Mouse (Mus musculus) forebrain, embryonic 11.5 days (tissue): Measurements from ENCODE around the gene Il18r1. TPM values are rescaled to one million over a fixed set of nuclear protein-coding genes. Genes with fewer than 3 reads are reported as not detected.

Source experiments
- ATAC-seq: fragments of 200-750 bp; cut with Nextera tagmentation; replicated peaks from 2 replicates; pipeline ENCODE4 v1.8.0; 2017; ENCODE audit warnings: moderate TSS enrichment; ENCODE audit not compliant: low FRiP score
- DNase-seq: peaks from one replicate; pipeline ENCODE4 v3.0.0-alpha.2; 2017; ENCODE audit warnings: low spot score
- H3K27ac ChIP-seq: fragments of 300-500 bp; sonication (generic); 2 replicates; pipeline ENCODE4 v1.5.1; 2014; ENCODE audit warnings: low read depth, low read length
- H3K27me3 ChIP-seq: fragments of 300-500 bp; sonication (generic); 2 replicates; pipeline ENCODE4 v1.6.1; 2014; ENCODE audit warnings: mild to moderate bottlenecking, low read length, mixed read lengths; ENCODE audit not compliant: control insufficient read depth, insufficient read depth
- H3K36me3 ChIP-seq: fragments of 300-500 bp; sonication (generic); 2 replicates; pipeline ENCODE4 v1.6.1; 2014; ENCODE audit warnings: mild to moderate bottlenecking, low read length, moderate library complexity, mixed read lengths; ENCODE audit not compliant: control insufficient read depth, insufficient read depth
- H3K4me1 ChIP-seq: fragments of 300-500 bp; sonication (generic); replicated peaks from 2 replicates; pipeline ENCODE4 v1.6.1; 2014; ENCODE audit warnings: low read length, mixed read lengths; ENCODE audit not compliant: control insufficient read depth, insufficient read depth
- H3K4me2 ChIP-seq: fragments of 300-500 bp; sonication (generic); 2 replicates; pipeline ENCODE4 v1.6.1; 2014; ENCODE audit warnings: low read depth, mild to moderate bottlenecking, low read length, moderate library complexity, mixed read lengths; ENCODE audit not compliant: severe bottlenecking
- H3K4me3 ChIP-seq: fragments of 300-500 bp; sonication (generic); 2 replicates; pipeline ENCODE4 v1.5.1; 2014; ENCODE audit warnings: low read depth, low read length
- H3K9ac ChIP-seq: fragments of 300-500 bp; sonication (generic); 2 replicates; pipeline ENCODE4 v1.6.1; 2014; ENCODE audit warnings: low read length
- H3K9me3 ChIP-seq: fragments of 300-500 bp; sonication (generic); 2 replicates; pipeline ENCODE4 v1.6.1; 2016; ENCODE audit warnings: low read length, mixed read lengths; ENCODE audit not compliant: control insufficient read depth
- WGBS: fragments of 180-500 bp; shearing (Covaris S2); extraction: QIAGEN DNeasy Blood & Tissue Kit; methylation state at CpG from one replicate; pipeline ENCODE4 v1.1.7; 2014; 5-methylcytosine and 5-hydroxymethylcytosine counted together
- polyA plus RNA-seq: library from polyadenylated mRNA; unstranded; fragments of >200 nt; fragmentation: Nextera tagmentation; extraction: Ambion mirVana; gene quantifications from 2 replicates; pipeline ENCODE4 v1.2.1, GENCODE M21; 2014

Gene Il18r1
- not detected in 2 replicates for polyA plus RNA-seq

DNA sequence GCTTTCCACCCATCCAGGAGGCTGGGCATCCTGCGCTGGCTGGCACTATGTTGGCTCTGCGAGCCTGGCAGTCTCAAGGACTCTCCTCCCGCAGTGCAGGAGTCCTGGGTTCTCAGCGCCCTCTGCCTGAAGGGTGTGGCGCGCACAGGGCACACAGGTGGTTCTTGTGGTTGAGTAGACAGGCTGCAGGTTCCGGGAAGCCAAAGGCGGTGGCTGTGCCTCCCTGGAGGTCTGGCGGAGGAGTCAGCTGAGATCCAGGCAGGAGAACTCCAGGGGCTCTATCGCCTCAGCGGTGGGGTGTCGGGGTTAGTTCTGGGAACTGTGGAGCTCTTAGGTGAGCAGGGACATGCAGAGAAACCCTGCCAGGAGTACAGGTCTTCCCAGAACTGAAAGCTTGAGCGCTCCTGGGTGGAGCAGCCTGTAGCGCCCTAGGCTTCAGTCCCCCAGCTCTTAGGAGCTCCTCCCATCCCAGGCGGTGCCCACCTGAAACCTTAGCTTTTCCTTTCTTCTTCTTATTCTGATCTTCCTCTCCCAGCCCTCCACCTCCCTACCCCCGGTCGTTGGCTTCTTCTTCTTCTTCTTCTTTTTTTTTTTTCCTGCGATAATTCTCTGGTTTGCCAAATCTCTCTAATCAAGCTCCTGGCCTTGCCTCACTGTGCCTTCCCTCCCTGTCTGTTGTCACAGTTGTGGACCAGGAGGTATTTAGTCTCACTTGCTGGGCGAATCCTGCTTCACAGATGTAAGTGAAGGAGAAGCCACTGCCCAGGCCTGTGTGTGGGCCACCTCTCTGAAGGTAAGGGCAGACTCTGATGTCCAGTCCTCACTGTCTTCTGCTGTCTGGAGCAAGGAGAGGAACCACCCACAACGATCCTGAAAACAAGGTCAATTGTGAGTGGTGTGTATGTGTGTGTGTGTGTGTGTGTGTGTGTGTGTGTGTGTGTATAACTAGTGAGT, at the start of gene Il18r1:
Gene Il18r1, plus strand, starts transcription at position 76 of the 954 bp plus-strand sequence.
- Histone ChIP-seq H3K27me3 (no peaks in the 10 kb centered on the region), H3K36me3 (no peaks in the 10 kb centered on the region), H3K9me3 (no peaks in the 10 kb centered on the region), H3K27ac (no peak within 1 kb of the TSS), H3K4me1 (no peaks in the 10 kb centered on the region), H3K4me2 (no peak within 1 kb of the TSS), H3K9ac (no peak within 1 kb of the TSS), H3K4me3 (no peak within 1 kb of the TSS)
- 47% methylated on average over 20 of the region's 20 CpGs for WGBS
- no peak for ATAC-seq
- no peak for DNase-seq

DNA sequence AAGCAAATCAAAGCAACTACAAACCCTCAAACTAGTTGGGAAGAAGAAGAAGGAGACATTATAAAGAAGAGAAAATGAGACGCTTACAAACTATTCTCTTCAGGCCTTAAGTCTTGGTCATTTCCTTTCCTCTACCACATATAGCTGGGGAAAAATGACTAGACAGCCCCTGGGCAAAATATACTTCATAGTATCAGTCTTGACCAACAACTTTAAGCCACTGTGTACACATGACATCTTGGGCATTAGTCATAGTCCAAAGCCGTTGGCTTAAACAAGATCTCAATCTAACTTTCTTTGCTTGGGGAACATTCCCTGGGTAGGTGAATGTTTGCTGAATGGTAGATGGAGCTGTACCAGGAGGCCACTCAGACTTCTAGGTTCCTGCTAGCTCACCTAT, 48.3 kb upstream of the Il18r1 start:
- H3K4me2 ChIP-seq: no peak overlapping the region
- no peak for ATAC-seq
- no peaks in the 10 kb centered on the region for H3K27me3 ChIP-seq
- no peaks in the 10 kb centered on the region for H3K36me3 ChIP-seq
- H3K9ac ChIP-seq: no peak overlapping the region
- H3K4me1 ChIP-seq: no peaks in the 10 kb centered on the region
- no peak overlapping the region for H3K27ac ChIP-seq
- WGBS: 93% methylated on average over 2 of the region's 2 CpGs
- H3K4me3 ChIP-seq: no peak overlapping the region
- no peaks in the 10 kb centered on the region for H3K9me3 ChIP-seq
- no peak for DNase-seq

DNA sequence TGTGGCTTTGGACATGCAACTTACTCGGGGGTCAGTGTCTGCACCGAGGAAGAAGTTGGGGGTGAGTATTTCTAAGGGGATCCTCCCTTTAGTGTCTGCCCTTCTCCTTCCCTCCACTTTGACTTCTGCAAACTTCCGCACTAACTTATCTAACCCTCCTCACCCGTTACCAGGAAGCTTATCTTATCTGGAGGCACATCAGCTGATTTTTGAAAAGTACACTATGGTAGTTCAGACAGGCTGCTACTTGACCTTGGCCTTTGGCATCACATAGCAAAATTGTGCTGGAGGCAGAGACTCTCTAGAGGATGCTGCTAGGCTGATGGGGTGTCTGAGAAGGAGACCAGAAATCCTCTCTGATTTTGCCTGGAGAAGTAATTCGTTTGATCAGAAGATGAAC, 46.8 kb upstream of the Il18r1 start:
- no peak overlapping the region for H3K9ac ChIP-seq
- 82% methylated on average over 5 of the region's 5 CpGs for WGBS
- no peaks in the 10 kb centered on the region for H3K27me3 ChIP-seq
- H3K27ac ChIP-seq: no peak overlapping the region
- H3K36me3 ChIP-seq: no peaks in the 10 kb centered on the region
- H3K4me2 ChIP-seq: no peak overlapping the region
- DNase-seq: no peak
- ATAC-seq: no peak
- no peaks in the 10 kb centered on the region for H3K4me1 ChIP-seq
- no peaks in the 10 kb centered on the region for H3K9me3 ChIP-seq
- no peak overlapping the region for H3K4me3 ChIP-seq

DNA sequence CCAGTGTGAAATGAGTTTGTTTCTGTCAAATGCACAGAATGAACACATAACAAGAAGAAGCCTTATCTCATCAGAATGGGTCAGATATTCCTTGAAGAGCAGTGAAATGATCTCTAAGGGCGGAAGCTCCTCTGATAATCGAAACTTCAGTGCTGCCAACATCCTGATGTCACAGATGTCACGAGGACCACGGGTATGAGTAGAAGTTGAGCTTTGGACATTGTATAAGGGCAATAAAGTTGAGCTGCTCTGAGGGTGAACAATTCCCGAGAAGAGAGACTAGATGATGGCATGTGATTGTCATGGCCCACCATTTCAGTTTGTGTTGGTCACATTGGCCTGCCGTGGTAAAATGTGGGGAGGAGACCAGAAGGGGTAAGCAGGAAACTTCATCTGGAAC, 41.5 kb upstream of the Il18r1 start:
- no peaks in the 10 kb centered on the region for H3K4me1 ChIP-seq
- no peak overlapping the region for H3K9ac ChIP-seq
- H3K27ac ChIP-seq: no peak overlapping the region
- DNase-seq (no peak), ATAC-seq (no peak)
- WGBS: 86% methylated on average over 6 of the region's 6 CpGs
- no peaks in the 10 kb centered on the region for H3K27me3 ChIP-seq
- no peaks in the 10 kb centered on the region for H3K9me3 ChIP-seq
- H3K4me2 ChIP-seq: no peak overlapping the region
- H3K36me3 ChIP-seq: no peaks in the 10 kb centered on the region
- no peak overlapping the region for H3K4me3 ChIP-seq

DNA sequence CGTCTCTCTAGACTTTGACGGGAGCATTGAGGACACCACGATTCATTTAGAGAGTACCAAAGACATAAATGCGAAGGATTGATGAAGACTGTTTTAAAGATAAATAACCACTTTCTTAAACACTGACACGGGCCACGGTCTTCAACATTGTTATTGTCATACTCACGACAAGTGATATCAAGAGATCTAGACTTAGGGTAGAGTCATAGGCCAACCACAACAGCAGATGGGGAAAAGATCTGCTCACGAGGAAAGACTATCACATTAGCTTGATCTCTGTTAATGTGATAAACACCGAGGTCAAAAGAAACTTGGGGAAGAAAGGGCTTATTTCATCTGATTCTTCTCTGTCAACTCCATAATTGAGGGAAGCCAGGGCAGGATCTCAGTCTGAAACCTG, 38.1 kb upstream of the Il18r1 start:
- no peak for DNase-seq
- H3K4me3 ChIP-seq: no peak overlapping the region
- 93% methylated on average over 9 of the region's 9 CpGs for WGBS
- no peak overlapping the region for H3K27ac ChIP-seq
- H3K4me1 ChIP-seq: no peaks in the 10 kb centered on the region
- H3K36me3 ChIP-seq: no peaks in the 10 kb centered on the region
- no peak overlapping the region for H3K9ac ChIP-seq
- ATAC-seq: no peak
- H3K4me2 ChIP-seq: no peak overlapping the region
- H3K9me3 ChIP-seq: no peaks in the 10 kb centered on the region
- no peaks in the 10 kb centered on the region for H3K27me3 ChIP-seq

DNA sequence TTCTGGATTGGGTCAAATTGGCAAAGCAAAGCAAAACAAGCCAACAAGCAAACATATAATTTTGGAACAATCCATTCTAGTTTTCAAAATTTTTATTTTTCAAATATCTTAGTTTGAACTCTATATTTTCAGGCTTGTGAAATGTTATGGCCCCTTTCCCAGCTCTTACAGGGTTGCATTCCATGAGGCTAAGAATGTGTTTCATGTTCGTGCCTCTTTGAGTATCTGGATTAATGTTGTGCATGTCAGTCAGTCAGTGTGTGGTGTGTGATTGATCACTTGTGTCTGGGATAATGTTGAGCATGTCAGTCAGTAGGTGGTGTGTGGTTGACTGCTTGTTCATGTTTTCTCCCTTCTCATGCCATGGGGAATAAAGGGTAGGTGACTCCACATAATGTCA, 37.5 kb upstream of the Il18r1 start:
- H3K9me3 ChIP-seq: no peaks in the 10 kb centered on the region
- ATAC-seq: no peak
- no peak overlapping the region for H3K9ac ChIP-seq
- no peak overlapping the region for H3K4me3 ChIP-seq
- 92% methylated on average over 1 of the region's 1 CpGs for whole genome bisulfite sequencing
- no peak overlapping the region for H3K27ac ChIP-seq
- H3K27me3 ChIP-seq: no peaks in the 10 kb centered on the region
- H3K4me1 ChIP-seq: no peaks in the 10 kb centered on the region
- DNase-seq: no peak
- no peaks in the 10 kb centered on the region for H3K36me3 ChIP-seq
- no peak overlapping the region for H3K4me2 ChIP-seq

DNA sequence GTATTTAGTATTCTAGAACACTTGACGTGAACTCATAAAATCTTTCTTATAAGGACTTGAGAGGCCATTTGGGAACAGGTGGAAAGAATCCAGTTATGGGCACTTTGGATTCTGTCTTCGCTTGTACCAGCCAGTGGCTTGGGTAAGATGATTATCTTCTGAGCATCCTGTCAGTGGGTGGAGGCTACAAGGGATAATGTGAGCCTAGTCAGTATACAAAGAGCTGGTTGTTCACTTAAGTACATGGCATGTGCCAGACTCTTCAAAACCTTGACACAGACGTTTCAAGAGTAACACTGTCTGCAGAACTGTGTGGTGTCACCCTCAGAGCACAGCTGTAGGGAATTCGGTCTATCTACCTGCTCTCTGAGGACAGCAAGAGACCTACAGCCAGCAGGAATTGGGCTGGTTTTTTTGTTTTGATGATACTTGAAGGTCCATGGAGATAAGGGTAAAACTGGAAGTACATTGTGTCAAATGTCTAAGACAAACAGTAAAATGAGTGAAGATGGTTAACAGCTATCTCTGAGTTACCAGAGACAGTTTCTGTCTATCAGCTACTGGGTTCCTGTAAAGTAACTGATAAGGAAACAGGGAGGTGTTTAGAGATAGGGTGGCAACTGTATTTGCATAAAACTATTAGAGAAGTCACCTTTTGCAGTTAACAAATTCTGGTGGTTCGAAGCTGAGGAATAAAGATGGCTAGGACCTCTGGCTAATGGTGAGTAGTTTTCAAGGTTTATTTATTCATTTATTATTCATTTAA, 36.3 kb upstream of the Il18r1 start, which contains the start of gene Il1rl1:
Gene Il1rl1, plus strand, starts transcription at position 661 of the 766 bp plus-strand sequence.
- Histone ChIP-seq H3K27ac (no peak within 1 kb of the TSS), H3K36me3 (no peaks in the 10 kb centered on the region), H3K9ac (no peak within 1 kb of the TSS), H3K9me3 (no peaks in the 10 kb centered on the region), H3K4me1 (no peaks in the 10 kb centered on the region), H3K27me3 (no peaks in the 10 kb centered on the region), H3K4me2 (no peak within 1 kb of the TSS), H3K4me3 (no peak within 1 kb of the TSS)
- ATAC-seq: no peak
- no peak for DNase-seq
- WGBS: 76% methylated on average over 5 of the region's 5 CpGs

DNA sequence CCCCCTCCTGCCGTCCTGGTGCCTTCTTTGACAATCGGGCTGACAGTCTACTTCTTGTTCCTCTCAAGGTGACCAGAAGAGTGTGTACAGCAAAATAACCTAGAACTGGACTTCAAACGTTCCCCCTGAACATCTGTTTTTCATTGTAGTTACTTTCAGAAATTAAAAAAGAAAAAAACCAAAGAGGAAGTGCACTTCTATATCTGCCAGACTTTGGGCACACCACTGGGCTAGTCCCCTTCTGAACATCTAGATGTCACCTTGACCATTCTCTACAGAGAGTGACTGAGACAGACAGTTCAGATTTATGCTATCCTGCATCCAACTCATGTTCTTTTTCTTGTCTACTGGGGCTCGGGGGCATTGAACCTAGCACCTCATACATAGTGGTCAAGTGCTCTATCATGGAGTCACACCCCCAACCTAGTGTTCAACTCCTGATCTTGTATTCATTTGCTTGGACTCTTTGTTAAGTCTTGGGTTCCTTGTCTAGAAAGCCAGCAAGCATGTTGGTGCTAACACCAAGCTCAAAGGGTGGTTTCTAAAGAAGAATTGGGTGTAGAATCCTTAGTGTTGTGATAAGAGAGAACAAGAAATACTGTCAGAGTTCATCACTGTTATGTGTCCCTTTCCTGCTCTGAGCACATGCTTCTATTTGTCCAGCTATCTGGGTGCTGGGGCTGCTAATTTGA, 35.1 kb upstream of the Il18r1 start:
- ATAC-seq (no peak), DNase-seq (no peak)
- Histone ChIP-seq H3K4me1 (no peaks in the 10 kb centered on the region), H3K27ac (no peak overlapping the region), H3K27me3 (no peaks in the 10 kb centered on the region), H3K36me3 (no peaks in the 10 kb centered on the region), H3K4me3 (no peak overlapping the region), H3K9me3 (no peaks in the 10 kb centered on the region), H3K4me2 (no peak overlapping the region), H3K9ac (no peak overlapping the region)
- 76% methylated on average over 4 of the region's 4 CpGs for WGBS
